Mouse (Mus musculus) ES-Bruce4 (cell line): Measurements from ENCODE around the gene Map3k5. TPM values are rescaled to one million over a fixed set of nuclear protein-coding genes. Genes with fewer than 3 reads are reported as not detected.

Source experiments
- H3K27ac ChIP-seq: 2 replicates; pipeline ENCODE4 v1.5.1; 2012; ENCODE audit warnings: low read length, inconsistent platforms; ENCODE audit not compliant: insufficient read depth
- H3K27me3 ChIP-seq: 2 replicates; pipeline ENCODE4 v1.6.1; 2012; ENCODE audit warnings: mild to moderate bottlenecking, low read length, inconsistent platforms; ENCODE audit not compliant: control insufficient read depth, poor library complexity, insufficient read depth, severe bottlenecking
- H3K36me3 ChIP-seq: 2 replicates; pipeline ENCODE4 v1.6.1; 2012; ENCODE audit warnings: inconsistent platforms, mild to moderate bottlenecking, low read length, moderate library complexity; ENCODE audit not compliant: control insufficient read depth, poor library complexity, insufficient read depth, severe bottlenecking
- H3K4me1 ChIP-seq: one replicate; pipeline ENCODE4 v1.8.1; 2011; ENCODE audit warnings: low read length; ENCODE audit not compliant: control insufficient read depth, insufficient read depth
- H3K4me3 ChIP-seq: 2 replicates; pipeline ENCODE4 v1.5.1; 2011; ENCODE audit warnings: low read depth, mild to moderate bottlenecking, low read length
- H3K9ac ChIP-seq: 2 replicates; pipeline ENCODE4 v1.6.1; 2012; ENCODE audit warnings: low read depth, mild to moderate bottlenecking, inconsistent platforms; ENCODE audit not compliant: poor library complexity, severe bottlenecking
- H3K9me3 ChIP-seq: replicated peaks from 2 replicates; pipeline ENCODE4 v1.6.1; 2012; ENCODE audit warnings: mild to moderate bottlenecking, low read length, inconsistent platforms; ENCODE audit not compliant: control insufficient read depth, poor library complexity, insufficient read depth, severe bottlenecking
- CTCF ChIP-seq: IDR thresholded peaks from one replicate; pipeline ENCODE4 v1.8.1; 2011; ENCODE audit warnings: low read depth, low read length
- EP300 ChIP-seq: IDR thresholded peaks from 2 replicates; pipeline ENCODE4 v1.6.1; 2011; ENCODE audit warnings: low read depth, low read length; ENCODE audit not compliant: insufficient read depth
- POLR2A ChIP-seq: IDR thresholded peaks from one replicate; pipeline ENCODE4 v1.8.1; 2011; ENCODE audit warnings: low read length; ENCODE audit not compliant: insufficient read depth
- polyA plus RNA-seq: library from polyadenylated mRNA; stranded (reverse); fragments of >200 nt; gene quantifications from 2 replicates; pipeline ENCODE4 v1.2.4, GENCODE M21; 2011; ENCODE audit warnings: low read depth; ENCODE audit not compliant: missing spikeins, insufficient read depth, insufficient read length

Gene Map3k5
- polyA plus RNA-seq, 1 experiment: 9.7 TPM

DNA sequence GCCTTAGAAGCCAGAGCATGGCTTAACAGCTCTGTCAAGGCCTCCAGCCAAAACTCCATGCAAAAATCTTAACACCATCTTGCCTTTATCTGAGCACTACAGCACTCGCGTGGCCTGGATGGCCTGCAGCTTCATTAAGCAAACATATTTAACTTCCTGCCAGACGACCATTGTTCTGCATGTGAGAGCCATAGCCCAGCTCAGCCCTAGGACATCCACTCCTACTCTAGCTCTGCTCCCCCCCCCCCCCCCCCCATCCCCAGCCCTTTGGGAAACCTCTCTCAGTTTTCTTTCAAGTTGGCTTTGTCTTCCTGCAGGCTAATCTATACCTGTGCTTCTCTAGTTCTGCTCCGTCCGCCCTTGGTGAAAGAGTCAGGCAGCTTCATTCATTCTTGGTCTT is 67.7 kb downstream of the Map3k5 start:
- Histone ChIP-seq H3K4me3 (no peak overlapping the region), H3K9me3 (peaks cover 2% of the 10 kb centered on the region; the same call in 1 of the 2 replicates), H3K9ac (no peak overlapping the region), H3K27ac (no peak overlapping the region), H3K27me3 (no peaks in the 10 kb centered on the region), H3K4me1 (peaks cover 4% of the 10 kb centered on the region), H3K36me3 (no peaks in the 10 kb centered on the region)
- TF ChIP-seq POLR2A: no peak
- no peak for TF ChIP-seq EP300
- TF ChIP-seq CTCF: no peak

DNA sequence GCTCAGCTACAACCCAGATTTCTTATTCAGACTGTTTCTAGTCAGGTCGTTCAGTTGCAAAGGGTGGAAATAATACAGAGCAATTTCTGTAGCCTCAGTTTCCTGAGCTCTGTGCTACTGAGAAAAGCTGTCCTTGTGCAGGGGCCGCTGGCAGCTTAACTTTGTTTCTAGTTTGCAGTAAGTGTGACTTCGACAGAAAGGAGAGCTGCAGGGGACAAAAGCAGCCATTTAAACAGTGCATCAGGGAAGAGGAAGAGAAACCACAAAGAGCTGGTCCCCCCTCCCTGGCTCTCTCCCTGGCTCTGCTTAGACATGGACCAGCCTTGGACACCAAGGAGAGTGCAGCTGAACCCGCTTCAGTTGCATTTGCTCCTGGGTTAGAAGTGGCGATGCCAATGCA is 68.7 kb downstream of the Map3k5 start:
- no peak overlapping the region for H3K4me3 ChIP-seq
- no peak overlapping the region for H3K9ac ChIP-seq
- TF ChIP-seq POLR2A (no peak), EP300 (no peak), CTCF (no peak)
- H3K27me3 ChIP-seq: no peaks in the 10 kb centered on the region
- H3K36me3 ChIP-seq: no peaks in the 10 kb centered on the region
- peaks cover 4% of the 10 kb centered on the region for H3K4me1 ChIP-seq
- H3K9me3 ChIP-seq: no peaks in the 10 kb centered on the region; the same call in 1 of the 2 replicates
- H3K27ac ChIP-seq: no peak overlapping the region

DNA sequence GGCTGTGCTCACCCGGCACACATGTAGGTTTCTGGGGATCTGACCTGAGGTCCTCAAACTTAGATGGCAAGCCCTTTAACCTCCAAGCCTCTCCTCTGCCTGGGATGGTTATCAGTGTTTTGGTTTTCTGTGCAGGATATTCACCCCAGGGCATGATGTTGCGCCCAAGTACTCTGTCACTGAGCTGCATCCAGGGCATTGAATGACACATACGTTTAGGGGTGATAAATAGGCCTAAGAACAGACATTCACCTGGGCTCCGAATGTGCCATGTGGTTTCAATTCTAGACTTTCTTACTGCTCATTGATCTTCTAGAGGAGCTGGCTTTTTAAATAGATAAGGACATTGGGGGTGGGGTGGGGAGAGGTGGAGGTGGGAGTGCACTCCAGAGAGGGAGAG is 70.5 kb downstream of the Map3k5 start:
- TF ChIP-seq CTCF: no peak
- TF ChIP-seq POLR2A: no peak
- no peak for TF ChIP-seq EP300
- H3K4me3 ChIP-seq: no peak overlapping the region

DNA sequence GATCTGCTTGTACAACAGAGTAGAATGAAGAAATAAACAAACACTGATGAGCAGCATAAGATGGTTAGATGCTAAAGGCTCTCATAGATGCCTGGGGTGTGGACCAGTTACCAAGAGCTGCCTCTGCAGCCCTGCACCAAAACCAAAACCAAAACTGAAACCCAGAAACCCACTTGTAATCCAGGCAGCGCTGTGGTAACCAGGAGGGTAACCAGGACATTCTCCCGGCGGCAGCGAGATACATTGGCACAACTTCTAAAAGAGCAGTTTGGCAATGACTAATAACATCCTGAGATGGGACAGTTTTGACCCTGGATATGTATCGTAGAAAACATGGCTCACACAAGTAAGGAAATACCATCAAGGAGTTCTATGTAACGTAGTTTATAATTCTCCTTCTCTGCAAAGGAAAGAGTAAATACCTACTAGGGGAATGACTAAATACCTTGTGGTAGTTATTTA is 71.2 kb downstream of the Map3k5 start:
- no peak overlapping the region for H3K4me3 ChIP-seq
- no peak for TF ChIP-seq CTCF
- no peak for TF ChIP-seq EP300
- TF ChIP-seq POLR2A: no peak
- no peak overlapping the region for H3K9ac ChIP-seq

More for the DNA sequence above, 70.5 kb downstream of the Map3k5 start:
- Histone ChIP-seq H3K9ac (no peak overlapping the region), H3K9me3 (peaks cover 13% of the 10 kb centered on the region), H3K27ac (no peak overlapping the region), H3K36me3 (no peaks in the 10 kb centered on the region), H3K4me1 (peaks cover 4% of the 10 kb centered on the region), H3K27me3 (no peaks in the 10 kb centered on the region)

DNA sequence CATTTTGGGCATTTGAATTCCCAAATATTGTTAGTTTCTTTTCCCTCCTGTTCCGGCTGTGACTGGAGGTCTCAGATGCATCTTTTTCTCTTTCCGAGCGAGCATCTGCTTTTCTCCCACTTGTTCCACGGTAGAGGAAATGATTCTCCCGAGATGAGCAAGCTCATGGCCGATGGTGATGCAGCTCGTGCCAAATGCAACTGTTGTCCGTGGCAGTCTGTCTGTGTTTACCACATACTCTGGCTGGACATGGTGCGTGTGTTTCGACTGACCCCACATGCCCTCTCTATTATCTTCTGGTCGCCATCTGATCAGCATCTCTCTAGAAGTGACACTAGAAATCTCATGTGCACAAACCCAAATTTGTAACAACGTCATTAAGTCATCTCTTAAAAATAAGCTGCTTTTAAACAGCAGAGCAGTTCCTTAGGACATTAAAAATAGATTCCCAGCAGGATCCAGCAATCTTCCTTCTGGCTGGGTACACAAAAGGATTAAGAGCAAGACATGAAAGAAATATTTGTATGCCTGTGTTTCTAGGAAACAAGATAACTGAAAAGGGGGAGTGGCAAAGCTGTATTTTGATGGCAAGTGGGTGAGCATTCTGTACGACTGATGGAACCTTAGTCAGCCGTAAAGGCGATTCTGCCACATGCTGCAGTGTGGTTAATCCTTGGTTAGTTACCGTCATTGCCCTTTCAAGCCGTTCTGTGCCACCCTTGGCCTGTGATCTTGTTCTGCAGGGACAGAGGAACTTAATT is 72.2 kb downstream of the Map3k5 start:
- Histone ChIP-seq H3K4me1 (no peaks in the 10 kb centered on the region), H3K4me3 (no peak overlapping the region), H3K27me3 (no peaks in the 10 kb centered on the region), H3K9me3 (peaks cover 18% of the 10 kb centered on the region), H3K27ac (no peak overlapping the region), H3K9ac (no peak overlapping the region), H3K36me3 (no peaks in the 10 kb centered on the region)
- TF ChIP-seq CTCF: no peak
- TF ChIP-seq POLR2A: no peak
- TF ChIP-seq EP300: no peak

More for the DNA sequence above, 71.2 kb downstream of the Map3k5 start:
- Histone ChIP-seq H3K27ac (no peak overlapping the region), H3K36me3 (no peaks in the 10 kb centered on the region), H3K4me1 (peaks cover 1% of the 10 kb centered on the region), H3K9me3 (peaks cover 18% of the 10 kb centered on the region), H3K27me3 (no peaks in the 10 kb centered on the region)

DNA sequence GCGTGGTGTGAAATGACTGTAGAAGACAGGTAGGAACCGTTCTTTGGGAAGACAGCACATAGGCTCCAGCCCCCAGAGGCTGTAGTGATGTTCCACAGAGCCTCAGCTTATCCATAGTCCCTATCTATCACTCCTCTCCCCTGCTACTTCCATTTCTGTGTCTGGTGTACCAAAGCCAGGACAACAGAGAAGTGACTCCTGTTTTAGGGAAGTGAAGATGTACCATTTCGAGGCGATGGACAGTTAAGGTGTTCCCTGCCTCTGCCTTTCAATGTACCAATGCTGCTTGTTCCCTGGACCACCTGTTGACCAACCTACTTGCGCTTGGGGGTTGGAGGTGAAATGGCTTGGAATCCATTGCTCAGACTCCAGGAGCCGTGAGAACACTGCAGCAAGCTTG is 75.0 kb downstream of the Map3k5 start:
- peaks cover 25% of the 10 kb centered on the region for H3K9me3 ChIP-seq
- TF ChIP-seq CTCF: no peak
- no peak for TF ChIP-seq POLR2A
- no peak for TF ChIP-seq EP300

More for the DNA sequence above, 75.0 kb downstream of the Map3k5 start:
- Histone ChIP-seq H3K4me1 (no peaks in the 10 kb centered on the region), H3K27me3 (no peaks in the 10 kb centered on the region), H3K36me3 (no peaks in the 10 kb centered on the region), H3K27ac (no peak overlapping the region), H3K9ac (no peak overlapping the region), H3K4me3 (no peak overlapping the region)
